Mouse (Mus musculus): Measurements from ENCODE around the gene Dcps. TPM values are rescaled to one million over a fixed set of nuclear protein-coding genes. Genes with fewer than 3 reads are reported as not detected.

The Dcps gene
- polyA plus RNA-seq, 1 experiment from 2014 or later, result 43.4 TPM

DNA sequence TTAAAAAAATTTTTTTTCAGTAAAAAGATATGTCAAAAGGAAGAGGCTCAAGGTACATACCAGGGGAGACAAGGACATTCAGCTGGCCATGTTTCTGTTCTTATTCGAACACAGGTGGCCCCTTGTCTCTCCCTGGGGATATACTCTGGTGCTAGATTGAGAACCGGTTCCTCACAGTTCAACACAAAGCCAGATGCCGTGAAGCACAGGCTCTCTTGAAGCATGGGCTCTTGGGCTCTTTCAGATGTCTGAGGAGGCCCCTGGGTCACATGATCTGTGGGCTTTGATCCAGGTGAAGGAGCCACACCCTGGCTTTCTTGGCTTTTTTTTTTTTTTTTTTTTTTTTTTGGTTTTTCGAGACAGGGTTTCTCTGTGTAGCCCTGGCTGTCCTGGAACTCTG, 10.6 kb upstream of the Dcps start:
- Histone ChIP-seq H3K27ac (ENCODE audit: low read length) (no peak overlapping the region), H3K36me3 (ENCODE audit: control insufficient read depth, insufficient read depth) (0 out of 2 replicates have a peak, but pooled peaks cover 2% of the 10 kb centered on the region), H3K27me3 (ENCODE audit: control insufficient read depth, insufficient read depth, low read depth, low read length) (no peaks in the 10 kb centered on the region), H3K4me3 (ENCODE audit: low read depth, low read length) (no peak overlapping the region), H3K4me1 (ENCODE audit: control insufficient read depth, low read depth, low read length) (no peaks in the 10 kb centered on the region), H3K4me2 (ENCODE audit: low read depth, low read length) (no peak overlapping the region), H3K9me3 (replicated peaks; ENCODE audit: control insufficient read depth, low read length) (no peaks in the 10 kb centered on the region), H3K9ac (ENCODE audit: low read depth, low read length) (no peak overlapping the region)
- 69% methylated on average over 4 of the region's 4 CpGs for WGBS (ENCODE audit: insufficient replicate concordance)
- no peak for ATAC-seq (ENCODE audit: low read depth)

DNA sequence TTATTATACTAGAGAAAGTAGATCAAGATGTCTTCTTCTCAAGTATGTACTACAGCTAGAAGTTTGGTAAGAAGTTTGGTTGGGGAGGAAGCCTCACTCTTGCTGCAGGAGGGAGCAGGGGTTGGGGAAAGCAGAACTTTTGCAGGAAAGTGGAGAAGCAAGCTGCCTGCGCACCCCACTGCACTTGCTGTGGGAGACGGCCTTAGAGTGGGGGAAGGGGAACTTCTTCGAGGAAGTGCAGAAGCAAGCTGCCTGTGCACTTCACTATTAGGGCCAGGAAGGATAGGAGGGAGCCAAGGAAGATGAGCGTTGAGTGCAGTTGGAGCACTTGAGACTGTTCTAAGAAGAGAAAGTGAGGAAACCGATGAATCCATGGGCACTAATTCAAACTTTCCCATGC, 7.5 kb upstream of the Dcps start:
- Histone ChIP-seq H3K4me2 (ENCODE audit: low read depth, low read length) (no peak overlapping the region), H3K9ac (ENCODE audit: low read depth, low read length) (no peak overlapping the region), H3K27ac (ENCODE audit: low read length) (no peak overlapping the region), H3K4me3 (ENCODE audit: low read depth, low read length) (no peak overlapping the region), H3K27me3 (ENCODE audit: control insufficient read depth, insufficient read depth, low read depth, low read length) (no peaks in the 10 kb centered on the region), H3K9me3 (replicated peaks; ENCODE audit: control insufficient read depth, low read length) (no peaks in the 10 kb centered on the region), H3K4me1 (ENCODE audit: control insufficient read depth, low read depth, low read length) (no peaks in the 10 kb centered on the region), H3K36me3 (ENCODE audit: control insufficient read depth, insufficient read depth) (no peaks in the 10 kb centered on the region)
- no peak for ATAC-seq (ENCODE audit: low read depth)
- whole genome bisulfite sequencing (ENCODE audit: insufficient replicate concordance), result 20% methylated on average over 5 of the region's 5 CpGs

DNA sequence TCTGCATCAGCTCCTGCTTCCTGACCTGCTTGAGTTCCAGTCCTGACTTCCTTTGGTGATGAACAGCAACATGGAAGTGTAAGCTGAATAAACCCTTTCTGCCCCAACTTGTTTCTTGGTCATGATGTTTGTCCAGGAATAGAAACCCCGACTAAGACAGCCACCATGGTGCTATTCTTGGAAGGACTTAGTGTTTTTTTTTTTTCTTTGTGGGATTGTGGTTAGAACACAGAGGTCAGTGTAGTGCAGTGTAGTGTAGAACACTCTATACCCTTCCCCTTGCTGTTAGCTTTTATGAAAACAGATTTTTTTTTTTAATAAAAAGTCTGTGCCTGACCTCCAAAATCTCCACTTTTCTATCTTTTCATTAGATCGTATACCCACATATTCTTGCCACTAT, 7.0 kb upstream of the Dcps start:
- no peak overlapping the region for H3K27ac ChIP-seq (ENCODE audit: low read length)
- H3K9me3 ChIP-seq (replicated peaks; ENCODE audit: control insufficient read depth, low read length), result no peaks in the 10 kb centered on the region
- H3K4me3 ChIP-seq (ENCODE audit: low read depth, low read length), result no peak overlapping the region
- H3K27me3 ChIP-seq (ENCODE audit: control insufficient read depth, insufficient read depth, low read depth, low read length), result no peaks in the 10 kb centered on the region
- no peak for ATAC-seq (ENCODE audit: low read depth)
- H3K4me1 ChIP-seq (ENCODE audit: control insufficient read depth, low read depth, low read length), result no peaks in the 10 kb centered on the region
- 45% methylated on average over 2 of the region's 2 CpGs for WGBS (ENCODE audit: insufficient replicate concordance)
- no peak overlapping the region for H3K9ac ChIP-seq (ENCODE audit: low read depth, low read length)
- H3K36me3 ChIP-seq (ENCODE audit: control insufficient read depth, insufficient read depth), result no peaks in the 10 kb centered on the region
- H3K4me2 ChIP-seq (ENCODE audit: low read depth, low read length), result no peak overlapping the region

DNA sequence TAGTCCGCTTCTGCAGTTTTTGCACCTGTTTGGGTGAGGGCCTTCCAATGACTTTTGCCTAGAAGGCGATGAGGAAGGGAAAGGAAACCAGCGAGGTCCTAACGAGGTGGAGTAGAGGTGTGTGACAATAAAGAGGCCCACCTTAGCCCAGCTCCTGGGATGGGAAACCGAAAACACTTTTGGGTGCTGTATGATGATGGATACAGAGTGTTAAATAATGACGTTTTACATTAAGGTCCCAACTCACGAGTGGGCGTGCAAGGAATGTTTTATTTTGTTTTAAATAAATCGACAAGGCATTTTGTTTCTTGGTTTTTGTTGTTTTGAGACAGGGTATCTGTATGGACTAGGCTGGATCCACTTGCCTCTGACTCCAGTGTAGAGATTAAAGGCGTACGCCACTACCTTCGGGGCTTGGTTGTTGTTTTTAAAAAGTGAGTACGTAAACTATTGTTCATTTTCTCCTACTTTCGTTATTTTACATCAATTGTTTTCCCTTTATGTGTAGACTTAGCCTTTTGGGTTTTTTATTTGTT, 331 bp upstream of the Dcps start:
- Histone ChIP-seq H3K9ac (ENCODE audit: low read depth, low read length) (peak overlapping the region; percentile 26; the same call in 1 of the 2 replicates), H3K4me3 (ENCODE audit: low read depth, low read length) (peak overlapping the region; percentile 76), H3K27me3 (ENCODE audit: control insufficient read depth, insufficient read depth, low read depth, low read length) (no peaks in the 10 kb centered on the region), H3K4me1 (ENCODE audit: control insufficient read depth, low read depth, low read length) (peaks cover 13% of the 10 kb centered on the region), H3K36me3 (ENCODE audit: control insufficient read depth, insufficient read depth) (no peaks in the 10 kb centered on the region), H3K9me3 (replicated peaks; ENCODE audit: control insufficient read depth, low read length) (no peaks in the 10 kb centered on the region), H3K4me2 (ENCODE audit: low read depth, low read length) (peak overlapping the region; percentile 94), H3K27ac (ENCODE audit: low read length) (no peak overlapping the region)
- no peak for ATAC-seq (ENCODE audit: low read depth)
- 39% methylated on average over 14 of the region's 14 CpGs for WGBS (ENCODE audit: insufficient replicate concordance)

DNA sequence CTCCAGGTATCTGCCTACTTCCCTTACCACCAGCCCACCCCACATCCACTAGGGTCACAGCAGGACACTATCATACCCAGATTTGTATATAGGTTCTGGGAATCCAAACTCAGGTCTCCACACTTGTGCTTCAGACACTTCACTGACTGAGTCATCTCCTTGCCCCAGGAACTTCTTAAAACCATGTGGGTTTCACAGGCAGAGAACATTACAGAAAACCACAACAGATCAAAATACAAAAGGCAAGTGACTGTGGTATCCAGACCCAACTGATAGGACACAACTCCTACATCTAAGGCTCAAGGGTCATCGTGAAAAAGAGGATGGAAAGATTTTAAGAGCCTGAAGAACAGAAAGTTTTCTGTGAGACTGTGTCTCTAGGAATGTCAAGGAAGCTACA, 2.5 kb downstream of the Dcps start:
- no peak overlapping the region for H3K4me2 ChIP-seq (ENCODE audit: low read depth, low read length)
- whole genome bisulfite sequencing (ENCODE audit: insufficient replicate concordance), result 50% methylated on average over 1 of the region's 1 CpGs
- peaks cover 5% of the 10 kb centered on the region for H3K36me3 ChIP-seq (ENCODE audit: control insufficient read depth, insufficient read depth)
- H3K4me1 ChIP-seq (ENCODE audit: control insufficient read depth, low read depth, low read length), result peaks cover 13% of the 10 kb centered on the region
- ATAC-seq (ENCODE audit: low read depth), result no peak
- no peak overlapping the region for H3K27ac ChIP-seq (ENCODE audit: low read length)
- no peak overlapping the region for H3K4me3 ChIP-seq (ENCODE audit: low read depth, low read length)
- H3K9me3 ChIP-seq (replicated peaks; ENCODE audit: control insufficient read depth, low read length), result no peaks in the 10 kb centered on the region
- H3K27me3 ChIP-seq (ENCODE audit: control insufficient read depth, insufficient read depth, low read depth, low read length), result no peaks in the 10 kb centered on the region
- no peak overlapping the region for H3K9ac ChIP-seq (ENCODE audit: low read depth, low read length)

DNA sequence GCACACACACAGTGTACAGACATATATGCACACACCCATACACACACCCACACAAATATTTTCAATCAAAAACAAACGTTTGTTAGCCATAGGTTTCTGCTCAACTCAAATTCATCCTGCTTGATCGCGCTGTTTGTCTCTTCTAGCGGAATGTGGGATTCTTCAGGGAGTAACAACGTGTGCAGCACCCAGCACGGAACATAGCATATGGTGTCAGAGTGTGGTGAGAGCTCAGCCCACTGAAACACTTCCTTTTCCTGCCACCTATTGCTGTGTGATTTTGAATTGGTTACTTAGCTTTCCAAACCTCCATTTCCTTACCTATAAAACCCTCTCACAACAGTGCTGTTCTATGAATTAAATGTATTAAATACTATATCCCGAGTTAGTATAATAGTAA, 5.8 kb downstream of the Dcps start:
- H3K36me3 ChIP-seq (ENCODE audit: control insufficient read depth, insufficient read depth), result peaks cover 5% of the 10 kb centered on the region
- H3K4me1 ChIP-seq (ENCODE audit: control insufficient read depth, low read depth, low read length), result peaks cover 15% of the 10 kb centered on the region
- H3K9ac ChIP-seq (ENCODE audit: low read depth, low read length), result no peak overlapping the region
- H3K9me3 ChIP-seq (replicated peaks; ENCODE audit: control insufficient read depth, low read length), result no peaks in the 10 kb centered on the region
- no peak overlapping the region for H3K4me3 ChIP-seq (ENCODE audit: low read depth, low read length)
- H3K4me2 ChIP-seq (ENCODE audit: low read depth, low read length), result no peak overlapping the region
- no peaks in the 10 kb centered on the region for H3K27me3 ChIP-seq (ENCODE audit: control insufficient read depth, insufficient read depth, low read depth, low read length)
- WGBS (ENCODE audit: insufficient replicate concordance), result 76% methylated on average over 7 of the region's 7 CpGs
- no peak overlapping the region for H3K27ac ChIP-seq (ENCODE audit: low read length)
- no peak for ATAC-seq (ENCODE audit: low read depth)

DNA sequence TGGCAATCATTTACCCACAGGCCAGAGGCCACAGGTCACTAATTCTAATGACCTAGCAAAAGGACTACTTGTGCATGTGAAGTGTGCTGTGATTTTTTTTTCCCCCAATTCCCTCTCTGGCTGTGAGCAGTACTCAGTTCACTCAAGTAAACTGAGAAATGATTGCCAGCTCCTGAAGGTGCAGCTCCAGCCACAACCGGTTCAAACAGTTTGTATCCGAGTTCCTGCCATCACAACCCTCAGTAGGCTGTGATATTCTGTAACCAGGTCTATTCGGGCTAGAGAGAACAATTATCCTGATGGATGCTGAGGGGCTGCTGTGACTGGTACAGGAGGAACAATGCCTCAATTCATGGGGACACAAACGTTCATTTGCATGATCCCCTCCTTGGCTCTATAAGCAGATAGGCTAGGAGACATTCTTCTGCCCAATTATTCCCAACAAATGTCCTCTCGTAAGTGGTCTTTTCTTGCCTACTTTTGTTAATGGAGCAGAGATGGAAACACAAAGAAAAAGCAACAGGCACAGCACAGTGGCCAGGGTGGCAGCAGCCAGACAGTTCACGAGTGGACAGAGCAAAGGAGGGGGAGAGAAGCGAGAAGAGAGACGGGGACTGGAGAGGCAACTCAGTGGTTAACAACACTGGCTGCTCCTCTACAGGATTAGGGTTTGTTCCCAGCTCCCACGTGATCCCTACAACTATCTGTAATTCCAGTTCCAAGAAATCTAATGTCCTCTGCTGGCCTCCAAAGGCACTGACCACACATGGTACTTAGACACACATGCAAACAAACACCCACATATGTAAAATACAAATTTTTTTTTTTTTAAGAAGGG, 8.8 kb downstream of the Dcps start:
- H3K4me3 ChIP-seq (ENCODE audit: low read depth, low read length), result no peak overlapping the region
- ATAC-seq (ENCODE audit: low read depth), result peak; percentile 52
- H3K4me2 ChIP-seq (ENCODE audit: low read depth, low read length), result no peak overlapping the region
- H3K4me1 ChIP-seq (ENCODE audit: control insufficient read depth, low read depth, low read length), result peaks cover 3% of the 10 kb centered on the region; the same call in 1 of the 2 replicates
- H3K27ac ChIP-seq (ENCODE audit: low read length), result peak overlapping the region; percentile 6
- no peak overlapping the region for H3K9ac ChIP-seq (ENCODE audit: low read depth, low read length)
- peaks cover 5% of the 10 kb centered on the region for H3K36me3 ChIP-seq (ENCODE audit: control insufficient read depth, insufficient read depth)
- WGBS (ENCODE audit: insufficient replicate concordance), result 60% methylated on average over 9 of the region's 9 CpGs
- H3K27me3 ChIP-seq (ENCODE audit: control insufficient read depth, insufficient read depth, low read depth, low read length), result no peaks in the 10 kb centered on the region
- no peaks in the 10 kb centered on the region for H3K9me3 ChIP-seq (replicated peaks; ENCODE audit: control insufficient read depth, low read length)

DNA sequence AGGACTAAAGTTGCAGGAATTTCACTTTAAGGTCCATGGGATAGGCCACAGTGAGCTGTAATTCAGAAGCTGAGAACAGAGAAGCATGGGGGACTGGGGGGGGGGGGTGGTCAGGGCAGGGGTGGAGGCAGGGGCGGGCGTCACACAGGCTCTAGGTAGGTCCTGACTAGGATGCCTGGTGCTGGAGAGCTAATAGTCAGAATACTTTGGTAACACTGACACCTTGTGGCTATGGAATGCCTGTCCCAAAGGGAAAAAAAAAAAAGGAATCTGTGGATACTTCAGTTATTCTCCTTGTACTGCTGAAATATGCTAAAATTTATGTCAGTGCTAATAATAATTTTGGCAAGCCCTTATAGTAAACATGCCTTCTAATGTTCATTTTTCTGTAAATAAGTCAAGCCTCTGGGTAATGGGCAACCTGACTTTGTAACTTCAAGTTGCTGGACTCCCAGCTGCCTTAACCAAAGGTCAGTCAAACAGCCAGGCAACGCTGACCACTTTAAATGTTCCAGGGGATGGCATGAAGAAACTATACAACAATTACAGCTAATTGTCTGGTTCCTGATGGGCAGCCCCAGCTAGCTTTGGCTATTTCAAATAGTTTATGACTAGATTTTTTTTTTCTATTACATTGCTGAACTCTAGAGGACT, 9.6 kb downstream of the Dcps start:
- 43% methylated on average over 3 of the region's 3 CpGs for WGBS (ENCODE audit: insufficient replicate concordance)
- H3K27ac ChIP-seq (ENCODE audit: low read length), result no peak overlapping the region
- ATAC-seq (ENCODE audit: low read depth), result 0 out of 2 replicates have a peak, but pooled peaks have one; percentile 37

More for the DNA sequence above, 9.6 kb downstream of the Dcps start:
- no peak overlapping the region for H3K9ac ChIP-seq (ENCODE audit: low read depth, low read length)
- no peaks in the 10 kb centered on the region for H3K9me3 ChIP-seq (replicated peaks; ENCODE audit: control insufficient read depth, low read length)
- H3K36me3 ChIP-seq (ENCODE audit: control insufficient read depth, insufficient read depth), result peaks cover 5% of the 10 kb centered on the region
- H3K4me3 ChIP-seq (ENCODE audit: low read depth, low read length), result no peak overlapping the region
- H3K4me2 ChIP-seq (ENCODE audit: low read depth, low read length), result no peak overlapping the region
- no peaks in the 10 kb centered on the region for H3K27me3 ChIP-seq (ENCODE audit: control insufficient read depth, insufficient read depth, low read depth, low read length)
- H3K4me1 ChIP-seq (ENCODE audit: control insufficient read depth, low read depth, low read length), result peaks cover 3% of the 10 kb centered on the region; the same call in 1 of the 2 replicates

Measured in liver, embryonic 16.5 days (tissue).